Mouse (Mus musculus) liver, embryonic 14 days (tissue): ENCODE measurements around the gene Slc12a9. TPM values are rescaled to one million over a fixed set of nuclear protein-coding genes. Genes with fewer than 3 reads are reported as not detected.

Experiments
- polyA plus RNA-seq: library from polyadenylated mRNA; depleted of rRNA; stranded (reverse); fragments of >200 nt; gene quantifications from 2 replicates; pipeline ENCODE4 v1.2.3, GENCODE M21; 2012; rRNA removed

Slc12a9 gene
- polyA plus RNA-seq, result 2.0 and 2.3 TPM in 2 replicates

GRCm38 (mm10) chr5:137333512-137334174 lies at the start of gene Slc12a9:
Gene Slc12a9 (minus strand): TSS chr5:137333597.

GRCm38 (mm10) chr5:137349384-137350204 lies 16.2 kb upstream of the Slc12a9 start, which contains the start of gene Ephb4:
Gene Ephb4 (plus strand): TSS chr5:137350109.

DNA sequence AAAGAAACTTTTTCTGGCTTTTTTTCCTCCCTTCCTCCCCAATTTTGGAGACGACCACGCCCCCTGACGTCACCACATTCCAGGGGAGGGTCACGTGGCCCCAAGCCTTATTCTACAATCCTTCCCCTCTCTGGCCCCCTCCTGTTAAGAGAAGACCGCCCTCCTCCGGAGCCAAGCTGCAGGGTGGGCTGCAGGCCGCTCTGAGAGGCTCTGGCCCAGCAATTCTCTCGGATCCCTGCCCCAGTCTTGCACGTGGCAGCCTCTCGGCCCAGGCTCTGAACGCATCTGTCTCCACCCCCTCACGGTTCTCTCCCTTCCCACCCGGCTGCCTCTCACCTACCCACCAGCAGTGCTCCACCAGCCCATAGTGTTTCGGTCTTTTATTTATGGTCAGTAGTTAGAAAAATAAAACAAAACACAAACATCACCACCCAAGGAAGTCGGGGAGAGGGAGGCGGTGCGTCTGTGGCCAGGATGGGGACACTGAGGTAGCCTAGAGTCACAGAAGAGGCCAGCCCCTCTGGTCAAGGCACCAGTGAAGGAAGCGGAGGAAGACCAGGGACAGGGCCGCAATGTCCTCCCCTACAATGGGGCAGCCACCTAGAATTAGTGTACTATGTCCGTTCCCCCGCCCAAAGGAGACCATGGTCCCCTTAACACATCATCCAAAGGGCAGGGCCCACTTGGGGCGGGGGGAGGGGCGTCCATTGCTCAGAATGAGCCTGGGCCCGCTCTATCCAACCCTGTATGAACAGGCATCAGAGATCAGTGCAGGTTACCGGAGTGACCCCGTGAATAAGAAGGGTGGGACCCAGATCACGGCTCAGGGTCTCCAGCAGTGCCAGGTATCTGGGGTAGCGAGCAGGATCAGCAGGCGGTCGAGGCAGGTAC lies 19.0 kb downstream of the Slc12a9 start, which contains the start of gene Trip6:
Gene Trip6, minus strand, starts transcription at position 212 of the 891 bp plus-strand sequence.

GRCm38 (mm10) chr5:137307071-137307912 lies 26.1 kb downstream of the Slc12a9 start, which contains the start of gene Srrt:
Gene Srrt (minus strand): TSS chr5:137307674.

DNA sequence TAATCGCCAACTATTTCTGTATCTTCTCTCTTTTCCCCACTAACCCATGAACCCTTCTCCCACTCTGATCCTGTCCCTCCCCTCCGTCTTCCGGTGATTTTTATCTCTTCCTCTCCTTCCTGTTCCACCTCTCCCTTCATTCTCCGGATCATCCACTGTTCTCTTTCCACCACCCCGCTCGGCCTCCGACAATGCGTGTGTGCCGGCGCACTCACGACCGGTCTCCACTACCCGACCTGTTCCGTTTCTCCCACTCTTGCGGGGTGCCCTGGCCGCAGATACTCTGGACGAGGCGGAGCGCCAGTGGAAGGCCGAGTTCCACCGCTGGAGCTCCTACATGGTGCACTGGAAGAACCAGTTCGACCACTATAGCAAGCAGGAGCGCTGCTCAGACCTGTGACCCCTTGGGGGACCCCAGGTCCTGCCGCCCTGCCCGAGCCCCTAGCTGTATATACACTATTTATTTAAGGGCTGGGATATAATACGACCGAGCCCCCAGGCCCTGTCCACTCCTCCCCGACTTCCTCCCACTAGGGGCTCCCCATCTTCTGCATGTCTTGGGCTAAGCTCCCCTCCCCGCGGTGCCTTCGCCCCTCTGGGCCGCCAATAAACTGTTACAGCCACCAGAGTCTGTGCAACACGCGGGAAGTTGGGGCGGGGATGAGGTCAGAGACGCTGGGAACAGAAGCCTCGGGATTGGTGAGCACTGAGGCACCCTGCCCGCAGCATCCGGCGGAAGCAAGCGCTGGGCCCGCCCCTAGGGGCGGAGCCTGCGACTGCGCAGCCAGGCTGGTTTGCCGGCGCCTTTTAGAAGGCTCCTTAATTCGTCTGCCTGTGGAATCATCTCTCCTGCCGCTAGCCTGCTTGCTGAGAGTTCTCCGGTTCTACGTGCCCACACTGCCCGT lies 39.3 kb downstream of the Slc12a9 start, which contains the start of gene Ufsp1:
Gene Ufsp1, plus strand, starts transcription at position 791 of the 905 bp plus-strand sequence.

GRCm38 (mm10) chr5:137287032-137287952 lies 46.1 kb downstream of the Slc12a9 start, which contains the start of gene Ache:
Gene Ache (plus strand): TSS chr5:137287519.

Other genes starting within 250 kb of the Slc12a9 start
- 4.1 and 6.0 TPM in 2 replicates for gene Trim56, start 217.4 kb downstream of the Slc12a9 start, polyA plus RNA-seq
- not detected in 2 replicates for gene Muc3, start 184.3 kb downstream of the Slc12a9 start, polyA plus RNA-seq
- gene Muc3a, start 121.2 kb downstream of the Slc12a9 start, polyA plus RNA-seq, result 0.06 and 0.08 TPM in 2 replicates
- 15.0 and 20.1 TPM in 2 replicates for gene Ache, start 46.1 kb downstream of the Slc12a9 start, polyA plus RNA-seq
- gene Ufsp1, start 39.0 kb downstream of the Slc12a9 start, polyA plus RNA-seq, result 7.1 and 9.5 TPM in 2 replicates
- 103 and 106 TPM in 2 replicates for gene Srrt, start 25.9 kb downstream of the Slc12a9 start, polyA plus RNA-seq
- gene Trip6, start 19.2 kb downstream of the Slc12a9 start, polyA plus RNA-seq, result 6.6 and 7.1 TPM in 2 replicates
- 7.3 and 7.7 TPM in 2 replicates for gene Ephb4, start 16.5 kb upstream of the Slc12a9 start, polyA plus RNA-seq
- gene Zan, start 143.5 kb upstream of the Slc12a9 start, polyA plus RNA-seq, result 0.14 and 0.20 TPM in 2 replicates
- gene Pop7, start 168.9 kb upstream of the Slc12a9 start, polyA plus RNA-seq, result 20.0 and 23.2 TPM in 2 replicates
- 5.6 and 5.7 TPM in 2 replicates for gene Gigyf1, start 185.0 kb upstream of the Slc12a9 start, polyA plus RNA-seq
- 0.26 and 0.44 TPM in 2 replicates for gene Epo, start 199.6 kb upstream of the Slc12a9 start, polyA plus RNA-seq
- gene Gnb2, start 199.9 kb upstream of the Slc12a9 start, polyA plus RNA-seq, result 173 and 208 TPM in 2 replicates
- 0.03 TPM in 1 of 2 replicates, not detected in the other for gene Actl6b, start 219.9 kb upstream of the Slc12a9 start, polyA plus RNA-seq
- gene Tfr2, start 236.2 kb upstream of the Slc12a9 start, polyA plus RNA-seq, result 35.1 and 42.1 TPM in 2 replicates